Mouse (Mus musculus): ENCODE measurements around the gene Olfr410. TPM values are rescaled to one million over a fixed set of nuclear protein-coding genes. Genes with fewer than 3 reads are reported as not detected.
A peak's percentile ranks its signal among the peaks of the same experiment; 100 is the strongest.

The Olfr410 gene
- total and polyA plus RNA-seq, 3 experiments, result not detected

DNA sequence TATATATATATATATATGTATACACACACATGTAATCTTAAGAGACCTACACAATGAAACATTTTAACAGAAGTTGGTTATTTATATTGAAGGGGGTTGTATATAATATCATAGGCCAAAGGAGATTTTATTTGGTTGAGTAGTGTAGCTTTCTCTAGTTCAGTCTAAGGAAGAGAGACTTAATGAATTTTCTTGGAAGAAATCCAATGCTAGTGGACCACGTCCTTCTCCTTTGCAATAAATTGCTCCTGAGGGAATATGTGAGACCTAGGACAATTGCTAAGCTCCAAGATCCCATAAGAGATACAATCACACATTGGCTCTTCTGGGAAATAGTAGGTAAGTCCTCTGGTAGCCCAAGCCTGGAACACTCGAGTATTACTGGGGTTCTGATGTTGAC, 54.4 kb downstream of the Olfr410 start, which contains the start of gene Olfr59:
Gene Olfr59, plus strand, starts transcription at position 301 of the 400 bp plus-strand sequence.
- TF ChIP-seq RCOR1 (conservative IDR thresholded peaks at IDR 0.05; ENCODE audit: low read depth, low read length), result no peak
- TF ChIP-seq ETS1 (conservative IDR thresholded peaks at IDR 0.05; ENCODE audit: low read depth, low read length), result no peak
- no peak for TF ChIP-seq ZKSCAN1 (IDR thresholded peaks at IDR 0.05; ENCODE audit: borderline replicate concordance, low read depth, low read length)
- TF ChIP-seq POLR2A (IDR thresholded peaks at IDR 0.05; ENCODE audit: low read depth, low read length), result no peak
- TF ChIP-seq UBTF (IDR thresholded peaks at IDR 0.05; ENCODE audit: low read depth, low read length), result no peak
- TF ChIP-seq EP300 (IDR thresholded peaks at IDR 0.05; ENCODE audit: low read length), result no peak
- TF ChIP-seq CHD1 (IDR thresholded peaks at IDR 0.05; ENCODE audit: low read depth, low read length), result no peak
- TF ChIP-seq ZC3H11A (IDR thresholded peaks at IDR 0.05; ENCODE audit: low read depth, low read length), result no peak
- TF ChIP-seq JUND (conservative IDR thresholded peaks at IDR 0.05; ENCODE audit: low read depth, low read length), result no peak
- no peak for TF ChIP-seq ELF1 (IDR thresholded peaks at IDR 0.05; ENCODE audit: low read depth, low read length)
- no peak for TF ChIP-seq MAZ (IDR thresholded peaks at IDR 0.05; ENCODE audit: low read depth, low read length)
- TF ChIP-seq MEF2A (IDR thresholded peaks at IDR 0.05; ENCODE audit: borderline replicate concordance, low read depth, low read length), result no peak
- TF ChIP-seq KAT2A (IDR thresholded peaks at IDR 0.05; ENCODE audit: insufficient replicate concordance, low read length), result no peak
- no peak for TF ChIP-seq TCF12 (IDR thresholded peaks at IDR 0.05; ENCODE audit: low read depth, low read length)
- no peak for TF ChIP-seq NRF1 (IDR thresholded peaks at IDR 0.05; ENCODE audit: low read depth, low read length)
- Histone ChIP-seq H3K9me3 (replicated peaks; ENCODE audit: low read length) (peaks cover 10% of the 10 kb centered on the region), H3K9ac (ENCODE audit: insufficient read depth, low read depth) (peak within 1 kb of the TSS; percentile 51), H3K27me3 (replicated peaks) (peaks cover 58% of the 10 kb centered on the region), H3K79me2 (replicated peaks; ENCODE audit: control insufficient read depth, extremely low read depth, insufficient read depth, poor library complexity, severe bottlenecking) (no peaks in the 10 kb centered on the region), H3K27ac (ENCODE audit: insufficient read depth, low read depth) (no peak within 1 kb of the TSS), H3K4me2 (ENCODE audit: insufficient read depth, low read depth, poor library complexity, severe bottlenecking) (peak within 1 kb of the TSS; percentile 93), H3K4me1 (ENCODE audit: control insufficient read depth in 1 of 2, insufficient read depth in 2 of 2) (no peaks in the 10 kb centered on the region), H3K36me3 (replicated peaks in 1 of 2; ENCODE audit: control insufficient read depth in 1 of 2, insufficient read depth in 1 of 2, low read length in 1 of 2) (no peaks in the 10 kb centered on the region), H3K4me3 (replicated peaks in 1 of 3; ENCODE audit: low read depth in 2 of 3, low read length in 2 of 3, poor library complexity in 1 of 3) (peak within 1 kb of the TSS in 2 of 3 experiments; percentile 23 to 33)
- in situ Hi-C loops (cut with MboI; ENCODE audit: low pct_ligation_motif_present, low pct_unique_long_range_greater_than_20kb, low sequenced_read_pairs), result no loop called here
- no peak for DNase-seq (ENCODE audit: extremely low read depth)
- dilution Hi-C loops (cut with MboI; ENCODE audit: extremely low pct_ligation_motif_present, extremely low pct_unique_long_range_greater_than_20kb, low sequenced_read_pairs), result no loop called here

Other genes with a start within 250 kb of the Olfr410 start
- not detected in 2 replicates for gene Olfr401, start 224.3 kb downstream of the Olfr410 start, total RNA-seq (2012; rRNA removed)
- not detected in 2 replicates for gene Olfr401, start 224.3 kb downstream of the Olfr410 start, total RNA-seq (2014; rRNA removed)
- gene Olfr401, start 224.3 kb downstream of the Olfr410 start, polyA plus RNA-seq (2012; ENCODE audit: insufficient read length, low read depth), result not detected in 2 replicates
- not detected in 2 replicates for gene Olfr402, start 184.5 kb downstream of the Olfr410 start, total RNA-seq (2012; rRNA removed)
- gene Olfr402, start 184.5 kb downstream of the Olfr410 start, total RNA-seq (2014; rRNA removed), result not detected in 2 replicates
- not detected in 2 replicates for gene Olfr402, start 184.5 kb downstream of the Olfr410 start, polyA plus RNA-seq (2012; ENCODE audit: insufficient read length, low read depth)
- gene Olfr403, start 151.8 kb downstream of the Olfr410 start, total RNA-seq (2012; rRNA removed), result not detected in 2 replicates
- gene Olfr403, start 151.8 kb downstream of the Olfr410 start, total RNA-seq (2014; rRNA removed), result not detected in 2 replicates
- gene Olfr403, start 151.8 kb downstream of the Olfr410 start, polyA plus RNA-seq (2012; ENCODE audit: insufficient read length, low read depth), result not detected in 2 replicates
- gene Olfr43, start 126.7 kb downstream of the Olfr410 start, total RNA-seq (2012; rRNA removed), result not detected in 2 replicates
- not detected in 2 replicates for gene Olfr43, start 126.7 kb downstream of the Olfr410 start, total RNA-seq (2014; rRNA removed)
- gene Olfr43, start 126.7 kb downstream of the Olfr410 start, polyA plus RNA-seq (2012; ENCODE audit: insufficient read length, low read depth), result not detected in 2 replicates
- not detected in 2 replicates for gene Olfr406, start 78.2 kb downstream of the Olfr410 start, total RNA-seq (2012; rRNA removed)
- not detected in 2 replicates for gene Olfr406, start 78.2 kb downstream of the Olfr410 start, total RNA-seq (2014; rRNA removed)
- gene Olfr406, start 78.2 kb downstream of the Olfr410 start, polyA plus RNA-seq (2012; ENCODE audit: insufficient read length, low read depth), result not detected in 2 replicates
- gene Olfr59, start 54.3 kb downstream of the Olfr410 start, total RNA-seq (2012; rRNA removed), result not detected in 2 replicates
- gene Olfr59, start 54.3 kb downstream of the Olfr410 start, total RNA-seq (2014; rRNA removed), result not detected in 2 replicates
- not detected in 2 replicates for gene Olfr59, start 54.3 kb downstream of the Olfr410 start, polyA plus RNA-seq (2012; ENCODE audit: insufficient read length, low read depth)
- gene Olfr411, start 14.6 kb upstream of the Olfr410 start, total RNA-seq (2012; rRNA removed), result not detected in 2 replicates
- gene Olfr411, start 14.6 kb upstream of the Olfr410 start, total RNA-seq (2014; rRNA removed), result not detected in 2 replicates
- gene Olfr411, start 14.6 kb upstream of the Olfr410 start, polyA plus RNA-seq (2012; ENCODE audit: insufficient read length, low read depth), result not detected in 2 replicates
- not detected in 2 replicates for gene Olfr412, start 24.0 kb upstream of the Olfr410 start, total RNA-seq (2012; rRNA removed)
- gene Olfr412, start 24.0 kb upstream of the Olfr410 start, total RNA-seq (2014; rRNA removed), result not detected in 2 replicates
- not detected in 2 replicates for gene Olfr412, start 24.0 kb upstream of the Olfr410 start, polyA plus RNA-seq (2012; ENCODE audit: insufficient read length, low read depth)

Data from CH12.LX (cell line).